ENCODE assay signal across 23 mouse cellular contexts in genomic region chr11:60034293-60034692, GRCm38 (mm10). TPM values are rescaled to one million over a fixed set of nuclear protein-coding genes. Genes with fewer than 3 reads are reported as not detected.
DNase-seq lines count a peak whose midpoint lies in the region; ATAC-seq and TF ChIP-seq lines count a peak whose summit lies in the region.
"Had no signal": no experiment of that assay in that cellular context is flagged by ENCODE, and none has a peak within 500 bp of the region (broad histone marks: within the 10 kb centered on the region; RNA-seq: fewer than 3 reads in every experiment).

No protein-coding gene starts in this region.

- no peak for TF ChIP-seq CTCF in cerebellum, adult 2 months (IDR thresholded peaks at IDR 0.05; ENCODE audit: borderline replicate concordance, insufficient read depth, low read depth, low read length)

- H3K27me3 ChIP-seq in cerebellum, adult 2 months (ENCODE audit: control insufficient read depth, insufficient read depth, low read length), result no peaks in the 10 kb centered on the region
- no peaks in the 10 kb centered on the region for H3K27me3 ChIP-seq in hindbrain, embryonic 16.5 days (replicated peaks; ENCODE audit: control insufficient read depth, insufficient read depth, low read length)
- H3K27me3 ChIP-seq: forebrain, embryonic 15.5 days; heart, embryonic 13.5 days; limb, embryonic 15.5 days; neural tube, embryonic 15.5 days had no signal

- peak overlapping the region; percentile 41 for H3K27ac ChIP-seq in cerebellum, adult 2 months (ENCODE audit: insufficient read depth, low read length)
- H3K27ac ChIP-seq in hindbrain, embryonic 16.5 days (ENCODE audit: low read depth, low read length), result no peak overlapping the region
- H3K27ac ChIP-seq: forebrain, embryonic 15.5 days; heart, embryonic 13.5 days; hindbrain, embryonic 14.5 days; limb, embryonic 15.5 days; neural tube, embryonic 15.5 days had no signal

- no peaks in the 10 kb centered on the region for H3K9me3 ChIP-seq in hindbrain, embryonic 16.5 days (ENCODE audit: control insufficient read depth, low read length)
- H3K9me3 ChIP-seq: forebrain, embryonic 15.5 days; heart, embryonic 13.5 days; limb, embryonic 15.5 days; neural tube, embryonic 15.5 days had no signal

- ATAC-seq in hindbrain, embryonic 16.5 days, result no peak
- ATAC-seq: CD4-positive, CD25-positive, alpha-beta regulatory T cell, adult 4 months; forebrain, embryonic 15.5 days had no signal

- peak; percentile 44 for DNase-seq in cerebellum, adult 11 months
- DNase-seq in cerebellum, postnatal 4 days (ENCODE audit: low spot score in 2 of 2), result no peak
- DNase-seq in brain, adult 2 months (ENCODE audit: low read depth, low spot score), result peak; percentile 66
- DNase-seq in cerebellum, adult 2 months, result peak; percentile 57 to 60
- DNase-seq in cerebellum, postnatal 36 days, result peak; percentile 22 to 40
- no peak for DNase-seq in layer of hippocampus, adult 9-11 months
- DNase-seq: gastrocnemius, postnatal 10 days; heart, adult 11 months; heart, postnatal 36 days; kidney, adult 2 months; kidney, postnatal 10 days; left cerebral cortex, postnatal 4 days; lung, adult 18-20 months; lung, postnatal 10 days; right cerebral cortex, adult 18-20 months had no signal

- H3K4me1 ChIP-seq in cerebellum, adult 2 months (ENCODE audit: control insufficient read depth, insufficient read depth, low read length), result peaks cover 23% of the 10 kb centered on the region
- peaks cover 2% of the 10 kb centered on the region; the same call in 1 of the 2 replicates for H3K4me1 ChIP-seq in hindbrain, embryonic 16.5 days (ENCODE audit: control insufficient read depth, insufficient read depth, low read depth, low read length)
- H3K4me1 ChIP-seq: forebrain, embryonic 15.5 days; neural tube, embryonic 15.5 days had no signal

- H3K4me2 ChIP-seq in hindbrain, embryonic 16.5 days (ENCODE audit: low read length), result no peak overlapping the region
- H3K4me2 ChIP-seq: forebrain, embryonic 15.5 days; heart, embryonic 13.5 days; hindbrain, embryonic 14.5 days; limb, embryonic 15.5 days; midbrain, embryonic 11.5 days; neural tube, embryonic 15.5 days had no signal

- TF ChIP-seq POLR2A in cerebellum, adult 2 months (IDR thresholded peaks at IDR 0.05; ENCODE audit: borderline replicate concordance, insufficient read depth, low read length), result no peak

- no peak overlapping the region for H3K4me3 ChIP-seq in cerebellum, adult 2 months (replicated peaks; ENCODE audit: insufficient read depth, low read depth, low read length)
- H3K4me3 ChIP-seq in hindbrain, embryonic 16.5 days (ENCODE audit: low read length), result no peak overlapping the region
- H3K4me3 ChIP-seq: forebrain, embryonic 15.5 days; heart, embryonic 13.5 days; limb, embryonic 15.5 days; neural tube, embryonic 15.5 days had no signal

- H3K36me3 ChIP-seq in hindbrain, embryonic 16.5 days (ENCODE audit: control insufficient read depth, insufficient read depth, low read length), result no peaks in the 10 kb centered on the region
- H3K36me3 ChIP-seq: forebrain, embryonic 15.5 days; heart, embryonic 13.5 days; limb, embryonic 15.5 days; neural tube, embryonic 15.5 days had no signal

- no peak overlapping the region for H3K9ac ChIP-seq in hindbrain, embryonic 16.5 days (ENCODE audit: low read depth, low read length)
- H3K9ac ChIP-seq: forebrain, embryonic 15.5 days; heart, embryonic 13.5 days; hindbrain, embryonic 14.5 days; limb, embryonic 15.5 days; neural tube, embryonic 15.5 days had no signal

- 14% methylated on average over 6 of the region's 6 CpGs for WGBS in cerebellum, adult 2 months
- WGBS in hindbrain, embryonic 16.5 days, result 70% methylated on average over 6 of the region's 6 CpGs

RNA-seq across cellular contexts. Expression of gene Pemt, which starts 12.0 kb away (rescaled TPM):
- polyA plus RNA-seq in cerebellum, adult 2 months (2012; rRNA removed), result 6.8 and 7.5 TPM in 2 replicates
- polyA plus RNA-seq in hindbrain, embryonic 16.5 days (2015; fragmentation: Nextera tagmentation; extraction: Ambion mirVana), result 8.3 and 9.1 TPM in 2 replicates

Comparison
In these comparisons a context has a peak if more than half of its experiments do, and no peak if none do; other contexts are left out.
1. DNase-seq: peak in cerebellum, adult 11 months (single experiment), brain, adult 2 months (single experiment), cerebellum, adult 2 months (2 of 2) and cerebellum, postnatal 36 days (2 of 2); none in cerebellum, postnatal 4 days (0 of 2) and layer of hippocampus, adult 9-11 months (single experiment).